Mouse (Mus musculus) inflammation-experienced regulatory T-cells, adult 6 months (primary cell): ENCODE data around the gene Olfr1371. TPM values are rescaled to one million over a fixed set of nuclear protein-coding genes. Genes with fewer than 3 reads are reported as not detected.
A peak's percentile ranks its signal among the peaks of the same experiment; 100 is the strongest.

Experiments used
- ATAC-seq: one replicate; pipeline ENCODE4 v1.8.0; 2017
- polyA plus RNA-seq, 3 experiments: library from polyadenylated mRNA; unstranded; fragments of 100-300 nt; shearing (Covaris generic); gene quantifications; one replicate each; pipeline ENCODE4 v1.2.1; 2017

Olfr1371 gene
- not detected for polyA plus RNA-seq

GRCm38 (mm10) chr11:52213887-52214286, at the start of gene Olfr1371:
Olfr1371 (minus strand) TSS chr11:52213987.
- ATAC-seq: no peak

GRCm38 (mm10) chr11:52262338-52262737, 48.6 kb upstream of the Olfr1371 start:
- no peak for ATAC-seq

DNA sequence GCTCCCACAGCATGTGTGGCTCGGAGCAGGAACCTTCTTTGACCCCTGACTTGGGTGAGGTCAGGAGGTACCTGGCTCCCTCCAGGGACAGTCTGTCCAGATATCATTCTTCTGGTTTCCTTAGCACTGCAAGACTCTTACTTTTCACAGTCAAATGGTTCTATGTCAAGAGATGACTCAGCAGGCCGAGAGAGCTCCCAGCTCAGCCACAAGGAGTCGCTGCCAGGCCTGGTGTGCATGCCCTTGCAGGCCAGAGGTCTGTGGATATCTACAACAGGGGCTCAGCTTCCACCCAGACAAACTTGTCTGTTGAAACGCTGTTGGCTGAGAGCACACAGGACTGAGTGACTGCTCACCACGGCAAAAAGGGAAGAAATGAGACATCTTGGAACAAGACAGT, 48.1 kb upstream of the Olfr1371 start:
- ATAC-seq: no peak

GRCm38 (mm10) chr11:52260878-52261277, 47.1 kb upstream of the Olfr1371 start:
- ATAC-seq: no peak

- ATAC-seq: no peak
Observed at GRCm38 (mm10) chr11:52258711-52259110, 44.9 kb upstream of the Olfr1371 start.

GRCm38 (mm10) chr11:52257376-52257775, 43.6 kb upstream of the Olfr1371 start:
- no peak for ATAC-seq

GRCm38 (mm10) chr11:52255077-52255476, 41.3 kb upstream of the Olfr1371 start:
- no peak for ATAC-seq

DNA sequence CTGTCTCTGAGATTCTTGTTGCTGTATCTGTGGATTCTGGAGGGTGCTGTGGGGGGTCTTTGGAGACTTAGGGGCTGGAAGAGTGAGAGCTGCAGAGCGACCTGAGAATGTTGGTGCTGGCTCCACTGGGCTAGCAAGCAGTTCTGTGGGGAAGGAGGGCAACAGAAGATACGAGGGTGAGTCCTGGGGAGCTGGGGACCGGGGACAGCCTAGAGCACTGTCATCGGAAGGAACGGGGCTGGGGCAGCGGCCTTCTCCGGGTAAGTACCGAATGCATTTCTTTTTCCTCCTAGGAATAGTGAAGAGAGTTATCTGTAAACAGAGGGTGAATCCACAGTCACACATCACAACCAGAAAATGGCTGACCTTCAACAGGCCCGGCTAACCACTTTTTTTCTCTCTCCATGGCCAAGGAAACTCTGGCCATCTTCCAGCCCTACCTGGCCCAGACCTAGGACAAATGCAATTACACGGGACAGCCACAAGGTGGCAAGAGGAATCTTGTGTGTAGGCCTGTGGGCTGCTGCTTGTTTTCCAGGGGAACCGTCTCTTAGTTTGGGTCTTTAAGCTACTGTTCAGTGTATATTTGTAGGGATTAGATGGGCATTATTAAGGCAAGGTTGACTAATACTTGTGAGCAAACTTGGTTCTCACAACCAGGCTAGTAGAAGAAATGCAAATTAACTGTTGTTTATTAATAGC, 40.0 kb upstream of the Olfr1371 start:
- no peak for ATAC-seq

DNA sequence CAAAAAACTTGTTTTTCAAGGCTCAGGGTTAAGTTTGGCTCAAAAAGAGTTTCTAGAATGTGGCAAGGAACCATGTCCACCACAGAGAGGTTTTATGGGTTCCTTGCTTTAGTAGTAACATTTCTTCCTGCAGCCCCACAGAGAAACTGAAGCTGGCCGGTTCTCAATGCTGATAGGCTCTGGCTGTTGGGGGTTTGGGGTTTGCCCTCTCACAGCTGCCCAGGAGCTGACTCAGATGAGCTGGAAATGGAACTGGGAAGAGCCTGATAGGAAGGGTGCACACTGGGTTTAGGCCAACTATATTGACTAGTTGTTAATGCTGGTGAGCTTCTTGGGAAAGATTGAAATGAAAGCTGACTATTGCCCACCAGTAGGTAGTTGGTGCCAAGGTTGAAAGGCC, 38.9 kb upstream of the Olfr1371 start:
- ATAC-seq: no peak

GRCm38 (mm10) chr11:52251770-52252169, 38.0 kb upstream of the Olfr1371 start:
- no peak for ATAC-seq

- no peak for ATAC-seq
Observed at GRCm38 (mm10) chr11:52249452-52249851, 35.7 kb upstream of the Olfr1371 start.

GRCm38 (mm10) chr11:52240898-52241542, 27.2 kb upstream of the Olfr1371 start:
- peak; percentile 72 for ATAC-seq

DNA sequence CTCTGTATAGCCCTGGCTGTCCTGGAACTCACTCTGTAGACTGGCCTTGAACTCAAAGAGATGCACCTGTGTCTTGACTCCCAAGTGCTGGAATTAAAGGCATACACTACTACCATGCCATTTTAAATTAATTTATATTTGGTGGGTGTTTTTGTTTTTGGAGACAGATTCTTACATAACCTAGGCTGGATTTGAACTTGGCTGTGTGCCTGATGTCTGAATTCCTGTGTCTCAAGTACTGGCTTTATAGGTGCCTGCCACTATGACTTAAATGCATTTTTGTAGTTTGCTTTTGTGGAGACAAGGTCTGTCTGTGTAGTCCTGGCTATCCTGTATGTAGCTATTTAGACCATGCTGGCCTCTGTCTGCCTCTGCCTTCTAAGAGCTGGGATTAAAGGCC, 20.7 kb upstream of the Olfr1371 start:
- ATAC-seq: no peak

GRCm38 (mm10) chr11:52233906-52234305, 20.1 kb upstream of the Olfr1371 start:
- no peak for ATAC-seq

DNA sequence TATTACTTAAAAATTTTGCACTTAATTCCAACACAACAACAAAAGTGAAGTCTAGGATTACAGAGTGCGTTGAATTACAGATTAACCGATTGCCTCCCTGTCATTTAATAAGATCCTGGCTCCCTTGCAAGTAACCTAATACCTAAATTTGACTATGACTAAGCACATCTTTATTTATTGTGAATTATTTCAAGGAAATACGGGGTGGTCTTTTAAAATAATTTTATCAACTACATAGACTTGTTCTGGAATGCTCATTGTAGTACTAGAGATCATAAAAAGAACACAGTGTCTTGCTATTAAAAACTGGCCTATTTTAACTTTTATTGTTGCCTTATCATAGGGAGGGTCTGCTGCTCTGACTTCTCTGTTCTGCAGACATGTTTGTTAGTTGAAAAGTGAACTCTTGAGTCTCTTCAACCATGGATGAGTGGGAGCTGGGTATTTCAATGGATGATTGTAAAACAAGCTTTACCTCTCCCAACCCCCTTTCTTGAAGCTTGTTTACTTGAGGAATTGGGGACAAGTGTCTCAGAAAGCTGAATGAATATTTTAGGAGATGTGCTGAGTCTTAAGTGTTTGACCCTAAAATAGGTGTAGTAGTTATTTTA, 19.4 kb upstream of the Olfr1371 start:
- no peak for ATAC-seq

GRCm38 (mm10) chr11:52231606-52232541, 18.1 kb upstream of the Olfr1371 start, which contains the start of gene Skp1a:
Skp1a (plus strand) TSS chr11:52231995.
- ATAC-seq: peak; percentile 77

- no peak for ATAC-seq
Observed at GRCm38 (mm10) chr11:52230694-52231093, 16.9 kb upstream of the Olfr1371 start.

- no peak for ATAC-seq
Observed at GRCm38 (mm10) chr11:52228722-52229448, 15.1 kb upstream of the Olfr1371 start.

- ATAC-seq: no peak
Observed at GRCm38 (mm10) chr11:52227466-52228226, 13.9 kb upstream of the Olfr1371 start.

DNA sequence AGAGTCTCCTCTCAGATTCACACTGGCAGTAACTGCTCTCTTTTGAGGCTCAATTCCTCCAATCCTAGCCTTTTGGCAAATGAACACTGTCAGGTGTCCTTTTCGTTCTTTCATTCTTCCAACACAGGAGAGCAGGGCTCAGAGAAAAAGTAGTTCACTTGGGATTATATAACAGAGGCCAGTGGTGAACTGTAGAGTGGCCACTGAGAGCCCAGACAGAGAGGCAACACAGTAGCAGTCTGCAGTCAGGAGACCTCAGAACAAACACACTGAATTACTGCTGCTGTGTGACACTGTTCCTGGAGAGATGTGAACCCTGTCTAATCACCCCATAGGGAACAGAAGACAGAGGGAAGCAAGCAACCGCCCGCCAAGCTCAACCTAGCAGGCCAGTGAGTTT, 13.3 kb upstream of the Olfr1371 start:
- ATAC-seq: no peak

GRCm38 (mm10) chr11:52225986-52226599, 12.3 kb upstream of the Olfr1371 start:
- ATAC-seq: no peak
